Mouse (Mus musculus) c-Kit-positive CD71-positive TER-119-positive erythroid progenitor cells, embryonic 14.5 days (primary cell): ENCODE results near the gene Asic3.
"Not testable (repeated sequence)": the region's sequence is repeated elsewhere in the genome, so short reads cannot be mapped to it uniquely, and the experiment has no call there.

Source experiments
- DNase-seq: peaks from one replicate; pipeline ENCODE4 v3.0.0-alpha.2; 2013; ENCODE audit warnings: low spot score

Gene Asic3

GRCm38 (mm10) chr5:24388246-24388915 lies 24.8 kb upstream of the Asic3 start:
- DNase-seq: no peak

- no peak for DNase-seq
Measured at GRCm38 (mm10) chr5:24389011-24389657, 24.1 kb upstream of the Asic3 start.

- DNase-seq: no peak
Measured at GRCm38 (mm10) chr5:24389658-24390020, 23.6 kb upstream of the Asic3 start.

- no peak for DNase-seq
Measured at GRCm38 (mm10) chr5:24391864-24392263, 21.3 kb upstream of the Asic3 start, which contains the start of gene Atg9b. Atg9b (minus strand) TSS chr5:24392143.

- no peak for DNase-seq
Measured at GRCm38 (mm10) chr5:24392724-24393123, 20.5 kb upstream of the Asic3 start.

GRCm38 (mm10) chr5:24393392-24393997 lies 19.7 kb upstream of the Asic3 start, which contains the start of gene Abcb8:
Abcb8 (plus strand) TSS chr5:24393663.
- DNase-seq: peak; percentile 91

- DNase-seq: peak; percentile 95
Measured at GRCm38 (mm10) chr5:24394165-24394894, 18.9 kb upstream of the Asic3 start.

- not testable (repeated sequence) for DNase-seq
Measured at GRCm38 (mm10) chr5:24396254-24396653, 16.9 kb upstream of the Asic3 start.

- no peak for DNase-seq
Measured at GRCm38 (mm10) chr5:24399686-24400085, 13.5 kb upstream of the Asic3 start.

GRCm38 (mm10) chr5:24400362-24400761 lies 12.8 kb upstream of the Asic3 start:
- DNase-seq: no peak

GRCm38 (mm10) chr5:24400911-24401605 lies 12.1 kb upstream of the Asic3 start:
- no peak for DNase-seq

- DNase-seq: no peak
Measured at GRCm38 (mm10) chr5:24401969-24402368, 11.2 kb upstream of the Asic3 start.

- DNase-seq: no peak
Measured at GRCm38 (mm10) chr5:24404594-24405360, 8.4 kb upstream of the Asic3 start.

- no peak for DNase-seq
Measured at GRCm38 (mm10) chr5:24405389-24405876, 7.8 kb upstream of the Asic3 start.

GRCm38 (mm10) chr5:24408651-24409050 lies 4.5 kb upstream of the Asic3 start:
- no peak for DNase-seq

- DNase-seq: no peak
Measured at GRCm38 (mm10) chr5:24409466-24409865, 3.7 kb upstream of the Asic3 start.

GRCm38 (mm10) chr5:24412063-24412462 lies 1.1 kb upstream of the Asic3 start:
- no peak for DNase-seq

- DNase-seq: no peak
Measured at GRCm38 (mm10) chr5:24413938-24414337, 746 bp downstream of the Asic3 start.

GRCm38 (mm10) chr5:24416222-24416736 lies 3.1 kb downstream of the Asic3 start:
- DNase-seq: peak; percentile 66

GRCm38 (mm10) chr5:24417587-24417986 lies 4.4 kb downstream of the Asic3 start:
- DNase-seq: no peak

GRCm38 (mm10) chr5:24420381-24420780 lies 7.2 kb downstream of the Asic3 start:
- no peak for DNase-seq
